30 mouse cellular contexts compared by ENCODE assay signal in genomic region chr10:127866232-127866631, GRCm38 (mm10). TPM values are rescaled to one million over a fixed set of nuclear protein-coding genes. Genes with fewer than 3 reads are reported as not detected.
A peak's percentile ranks its signal among the peaks of the same experiment; 100 is the strongest.
DNase-seq lines count a peak whose midpoint lies in the region; ATAC-seq and TF ChIP-seq lines count a peak whose summit lies in the region.
"Had no signal": no experiment of that assay in that cellular context is flagged by ENCODE, and none has a peak within 500 bp of the region (broad histone marks: within the 10 kb centered on the region; RNA-seq: fewer than 3 reads in every experiment).

TSS of gene Rdh16f2 (plus strand) at chr10:127866474.

- H3K27me3 ChIP-seq in kidney, embryonic 15.5 days: no peaks in the 10 kb centered on the region
- no peaks in the 10 kb centered on the region for H3K27me3 ChIP-seq in liver, postnatal 0 days (ENCODE audit: insufficient read depth, low read length)
- H3K27me3 ChIP-seq in liver, embryonic 12.5 days (replicated peaks): no peaks in the 10 kb centered on the region
- H3K27me3 ChIP-seq: embryonic facial prominence, embryonic 13.5 days; forebrain, embryonic 12.5 days; forebrain, embryonic 15.5 days; heart, embryonic 12.5 days; heart, embryonic 15.5 days; hindbrain, embryonic 13.5 days had no signal

- H3K27ac ChIP-seq in kidney, embryonic 15.5 days: no peak within 1 kb of the TSS
- peak within 1 kb of the TSS; percentile 11; the same call in 1 of the 2 replicates for H3K27ac ChIP-seq in liver, postnatal 0 days (ENCODE audit: low read depth)
- H3K27ac ChIP-seq in liver, embryonic 12.5 days: no peak within 1 kb of the TSS
- H3K27ac ChIP-seq: embryonic facial prominence, embryonic 10.5 days; embryonic facial prominence, embryonic 13.5 days; forebrain, embryonic 12.5 days; forebrain, embryonic 15.5 days; heart, embryonic 15.5 days; hindbrain, embryonic 10.5 days; hindbrain, embryonic 13.5 days had no signal

- no peaks in the 10 kb centered on the region; the same call in 1 of the 2 replicates for H3K9me3 ChIP-seq in kidney, embryonic 15.5 days (replicated peaks)
- H3K9me3 ChIP-seq in liver, postnatal 0 days (ENCODE audit: low read length): peaks cover 5% of the 10 kb centered on the region; the same call in 1 of the 2 replicates
- no peaks in the 10 kb centered on the region; the same call in 1 of the 2 replicates for H3K9me3 ChIP-seq in liver, embryonic 12.5 days (replicated peaks)
- H3K9me3 ChIP-seq: embryonic facial prominence, embryonic 13.5 days; forebrain, embryonic 15.5 days; heart, embryonic 15.5 days had no signal

- H3K4me2 ChIP-seq in kidney, embryonic 15.5 days: no peak within 1 kb of the TSS
- H3K4me2 ChIP-seq in liver, postnatal 0 days (ENCODE audit: low read depth, low read length): peak within 1 kb of the TSS; percentile 22; the same call in 1 of the 2 replicates
- no peak within 1 kb of the TSS for H3K4me2 ChIP-seq in liver, embryonic 12.5 days
- H3K4me2 ChIP-seq: embryonic facial prominence, embryonic 13.5 days; forebrain, embryonic 12.5 days; forebrain, embryonic 15.5 days; heart, embryonic 12.5 days; heart, embryonic 15.5 days; hindbrain, embryonic 13.5 days had no signal

- H3K4me3 ChIP-seq in kidney, embryonic 15.5 days (replicated peaks): no peak within 1 kb of the TSS
- H3K4me3 ChIP-seq in liver, postnatal 0 days (ENCODE audit: low read depth, low read length): no peak within 1 kb of the TSS
- H3K4me3 ChIP-seq in liver, embryonic 12.5 days: no peak within 1 kb of the TSS
- H3K4me3 ChIP-seq: embryonic facial prominence, embryonic 10.5 days; embryonic facial prominence, embryonic 13.5 days; erythroblast, embryonic 14.5 days; forebrain, embryonic 12.5 days; forebrain, embryonic 15.5 days; heart, embryonic 12.5 days; heart, embryonic 15.5 days; hindbrain, embryonic 10.5 days; hindbrain, embryonic 13.5 days had no signal

- no peaks in the 10 kb centered on the region for H3K36me3 ChIP-seq in kidney, embryonic 15.5 days
- no peaks in the 10 kb centered on the region for H3K36me3 ChIP-seq in liver, postnatal 0 days (replicated peaks; ENCODE audit: insufficient read depth, low read length)
- no peaks in the 10 kb centered on the region for H3K36me3 ChIP-seq in liver, embryonic 12.5 days
- H3K36me3 ChIP-seq: embryonic facial prominence, embryonic 10.5 days; embryonic facial prominence, embryonic 13.5 days; forebrain, embryonic 12.5 days; forebrain, embryonic 15.5 days; heart, embryonic 12.5 days; heart, embryonic 15.5 days; hindbrain, embryonic 10.5 days; hindbrain, embryonic 13.5 days had no signal

- TF ChIP-seq CTCF in liver, postnatal 0 days (IDR thresholded peaks at IDR 0.05; ENCODE audit: low read depth): no peak

- no peaks in the 10 kb centered on the region for H3K4me1 ChIP-seq in kidney, embryonic 15.5 days
- peaks cover 5% of the 10 kb centered on the region for H3K4me1 ChIP-seq in liver, postnatal 0 days (ENCODE audit: insufficient read depth)
- H3K4me1 ChIP-seq in liver, embryonic 12.5 days: no peaks in the 10 kb centered on the region
- H3K4me1 ChIP-seq: embryonic facial prominence, embryonic 10.5 days; embryonic facial prominence, embryonic 13.5 days; forebrain, embryonic 12.5 days; forebrain, embryonic 15.5 days; heart, embryonic 12.5 days; heart, embryonic 15.5 days; hindbrain, embryonic 10.5 days; hindbrain, embryonic 13.5 days had no signal

- no peak for ATAC-seq in kidney, embryonic 15.5 days (replicated peaks; ENCODE audit: low FRiP score)
- no peak for ATAC-seq in liver, postnatal 0 days
- ATAC-seq in liver, embryonic 12.5 days: no peak
- ATAC-seq: CD4-positive, CD25-positive, alpha-beta regulatory T cell, adult 4 months; forebrain, embryonic 15.5 days had no signal

- H3K9ac ChIP-seq in kidney, embryonic 15.5 days: no peak within 1 kb of the TSS
- H3K9ac ChIP-seq in liver, postnatal 0 days (replicated peaks): no peak within 1 kb of the TSS
- H3K9ac ChIP-seq in liver, embryonic 12.5 days: no peak within 1 kb of the TSS
- H3K9ac ChIP-seq: embryonic facial prominence, embryonic 13.5 days; forebrain, embryonic 12.5 days; forebrain, embryonic 15.5 days; heart, embryonic 12.5 days; heart, embryonic 15.5 days; hindbrain, embryonic 13.5 days had no signal

- peak; percentile 56 for DNase-seq in kidney, adult 18-20 months
- no peak for DNase-seq in kidney, postnatal 10 days
- DNase-seq in kidney, adult 9 months: peak; percentile 80
- DNase-seq in liver, postnatal 0 days: no peak
- DNase-seq: adrenal gland, adult 8-10 months; adrenal gland, postnatal 25 days; cerebellum, adult 11-12 months; cerebellum, adult 8-10 months; cerebellum, postnatal 10 days; cerebellum, postnatal 36 days; embryo, embryonic 11 days; gastrocnemius, postnatal 25 days; heart, adult 18-20 months; heart, postnatal 10 days; heart, postnatal 36 days had no signal

- no peak for TF ChIP-seq EP300 in liver, postnatal 0 days (IDR thresholded peaks at IDR 0.05; ENCODE audit: low read depth)

- 86% methylated on average over 3 of the region's 3 CpGs for WGBS in kidney, embryonic 15.5 days
- 70% methylated on average over 3 of the region's 3 CpGs for WGBS in liver, postnatal 0 days (ENCODE audit: insufficient replicate concordance)
- 66% methylated on average over 3 of the region's 3 CpGs for WGBS in liver, embryonic 12.5 days (ENCODE audit: insufficient replicate concordance)

RNA-seq across cellular contexts. Expression of gene Rdh16f2, which starts in this region (rescaled TPM):
- polyA plus RNA-seq in kidney, embryonic 15.5 days (2015; fragmentation: Nextera tagmentation; extraction: Ambion mirVana): 0.64 and 0.72 TPM in 2 replicates
- polyA plus RNA-seq in liver, postnatal 0 days (2015; fragmentation: Nextera tagmentation; extraction: Ambion mirVana): 4.2 and 4.6 TPM in 2 replicates
- not detected in 2 replicates for polyA plus RNA-seq in liver, embryonic 12.5 days (2016; fragmentation: Nextera tagmentation; extraction: Ambion mirVana)
- polyA plus RNA-seq: brain, embryonic 14.5 days; C2C12; CD4-positive, CD25-positive, alpha-beta regulatory T cell, adult 4 months; cortical plate, adult 2 months; embryonic facial prominence, embryonic 10.5 days; embryonic facial prominence, embryonic 13.5 days; erythroblast, embryonic 14.5 days; forebrain, embryonic 12.5 days; forebrain, embryonic 15.5 days; heart, embryonic 12.5 days; heart, embryonic 15.5 days; hindbrain, embryonic 10.5 days; hindbrain, embryonic 13.5 days had no signal

Comparison
In these comparisons a context has a peak if more than half of its experiments do, and no peak if none do; other contexts are left out.
1. DNase-seq: peak in kidney, adult 18-20 months (single experiment) and kidney, adult 9 months (single experiment); none in kidney, postnatal 10 days (single experiment) and liver, postnatal 0 days (single experiment).